Mouse (Mus musculus) gastrocnemius, adult 8-10 months (tissue): ENCODE measurements around the gene Epn3. TPM values are rescaled to one million over a fixed set of nuclear protein-coding genes. Genes with fewer than 3 reads are reported as not detected.
A peak's percentile ranks its signal among the peaks of the same experiment; 100 is the strongest.

Experiments used
- DNase-seq, 2 experiments: peaks; one replicate each; pipeline ENCODE4 v3.0.0; 2022; ENCODE audit warnings: low spot score in 2 of 2
- total RNA-seq, 4 experiments: library from RNA; stranded (reverse); gene quantifications; 2 replicates each; pipeline ENCODE4 v1.2.4; 2022

Gene Epn3
- under 1 TPM in 1 of 4 experiments, not detected in 3; 0.11 TPM for total RNA-seq

DNA sequence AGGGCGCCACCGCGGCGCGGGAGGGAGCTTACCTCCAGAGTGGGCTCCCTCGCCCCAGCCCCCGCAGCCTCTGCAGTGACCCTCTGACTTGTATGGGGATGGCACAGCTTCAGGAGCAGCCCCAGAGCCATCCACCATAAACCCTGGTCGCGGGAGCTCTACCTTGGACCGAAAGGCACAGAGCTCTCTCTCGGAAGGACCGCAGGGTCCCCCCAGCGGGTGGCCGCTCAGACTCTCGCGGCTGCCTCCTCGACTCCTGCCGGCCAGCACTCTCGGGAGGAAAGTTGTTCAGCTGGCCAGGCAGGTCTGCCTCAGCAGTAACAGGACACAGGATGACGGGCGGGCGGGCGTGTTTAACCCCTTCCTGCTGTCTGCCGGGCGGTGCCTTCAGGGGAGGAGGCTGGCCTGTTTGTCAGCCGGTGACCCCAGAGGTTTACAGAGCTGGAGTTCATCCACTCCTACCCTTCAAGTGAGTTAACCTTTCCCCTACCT lies at the start of gene Epn3:
Epn3 (minus strand) TSS at position 314 of the 492 bp plus-strand sequence.
- no peak for DNase-seq

- DNase-seq: peak; percentile 93 to 94
These were observed 49.3 kb upstream of the Epn3 start, which contains the start of gene Rsad1 for GRCm38 (mm10) chr11:94548888-94549690. TSS of gene Rsad1 (minus strand) at chr11:94549255.

DNA sequence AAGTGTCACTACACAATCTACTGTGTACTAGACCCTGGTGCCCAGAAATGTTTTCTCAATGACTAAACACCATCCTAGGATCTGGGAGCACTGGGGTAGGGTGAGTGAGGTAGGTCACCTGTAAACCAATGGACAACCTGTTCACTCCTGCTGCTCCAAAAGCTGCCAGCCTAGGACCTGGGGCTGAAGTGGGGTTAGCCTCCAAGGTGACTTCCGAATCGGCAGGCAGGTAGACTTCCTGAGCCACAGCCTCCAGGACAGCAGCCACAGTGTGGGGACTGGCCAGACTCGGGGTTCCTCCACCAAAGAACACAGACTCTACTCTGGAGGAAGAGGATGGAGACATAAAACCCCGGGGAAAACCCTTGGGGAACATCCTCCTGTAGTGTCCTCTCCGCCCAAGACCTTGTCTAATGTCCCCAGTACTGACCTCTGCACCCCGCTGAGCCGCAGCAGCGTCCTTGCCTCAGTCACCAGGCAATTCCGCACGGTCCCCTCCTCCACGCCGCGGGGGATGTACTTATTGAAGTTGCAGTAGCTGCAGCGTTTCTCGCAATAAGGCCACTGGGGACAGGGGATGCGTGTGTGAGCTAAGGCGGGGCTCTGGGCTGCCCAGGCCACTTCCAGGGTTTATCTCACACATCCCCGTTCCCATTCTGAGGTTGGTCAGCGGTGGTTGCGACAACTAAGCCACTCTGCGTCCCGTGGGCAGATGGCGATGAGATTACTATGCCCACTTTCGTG lies 48.4 kb upstream of the Epn3 start:
- peak in 1 of 2 experiments; percentile 31 for DNase-seq

GRCm38 (mm10) chr11:94547271-94547670 lies 47.5 kb upstream of the Epn3 start:
- no peak for DNase-seq

DNA sequence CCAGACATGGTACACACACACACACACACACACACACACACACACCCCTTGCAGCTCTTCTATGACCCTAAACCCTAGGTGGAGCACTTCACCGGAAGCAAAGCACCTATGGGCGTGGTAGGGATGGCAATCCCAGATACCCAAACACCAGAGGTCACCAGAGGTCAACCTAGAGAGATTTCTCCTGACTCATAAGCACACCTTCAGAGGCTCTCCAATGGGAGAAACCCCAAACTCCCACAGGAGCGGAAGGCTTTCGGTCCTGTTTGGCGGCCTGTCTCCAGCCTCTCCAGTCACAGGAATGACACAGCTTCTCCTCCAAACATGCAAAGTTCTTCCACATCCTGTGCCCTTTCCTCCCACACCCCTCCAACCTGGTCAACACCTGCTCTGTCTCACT lies 46.6 kb upstream of the Epn3 start:
- no peak for DNase-seq

DNA sequence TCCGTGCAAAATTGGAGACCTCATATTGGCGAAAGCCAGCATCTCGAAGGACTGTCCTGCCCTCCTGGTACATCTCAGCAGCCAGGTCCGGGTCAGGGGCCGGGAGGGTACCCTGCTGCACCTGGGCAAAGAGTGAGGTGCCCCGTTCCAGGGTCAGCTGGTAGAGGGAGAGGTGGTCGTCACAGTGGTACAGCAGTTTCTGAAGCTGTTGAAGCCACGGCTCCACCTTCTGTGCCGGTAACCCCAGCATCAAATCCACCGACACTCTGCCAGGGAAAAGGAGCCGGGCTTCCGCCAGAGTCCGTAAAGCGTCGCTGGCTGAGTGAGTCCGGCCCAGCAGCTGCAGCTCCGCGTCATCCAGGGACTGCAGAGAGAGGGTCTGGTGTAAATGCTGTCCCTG lies 44.6 kb upstream of the Epn3 start:
- no peak for DNase-seq

- peak; percentile 92 to 95 for DNase-seq
These were observed 44.2 kb upstream of the Epn3 start for GRCm38 (mm10) chr11:94543932-94544331.

GRCm38 (mm10) chr11:94543344-94543743 lies 43.6 kb upstream of the Epn3 start:
- DNase-seq: no peak

DNA sequence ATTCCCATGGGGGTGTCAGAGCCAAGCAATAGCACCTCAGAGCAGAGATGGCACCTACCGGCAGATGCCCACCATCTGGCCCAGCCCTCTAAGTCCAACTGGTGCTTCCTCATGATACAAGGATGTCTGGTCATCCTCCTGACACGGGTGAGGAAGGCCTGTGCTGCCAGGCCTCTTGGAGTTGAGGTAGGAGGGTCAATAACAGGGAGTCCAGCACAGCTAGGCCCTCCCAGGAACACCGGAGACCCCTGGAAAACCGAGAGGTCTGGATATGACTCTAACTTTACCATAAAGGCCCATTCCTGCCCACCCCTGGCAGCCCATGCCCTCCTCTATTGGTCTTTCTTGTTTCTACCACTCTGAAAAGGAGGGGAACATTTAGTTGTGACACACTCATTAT lies 42.6 kb upstream of the Epn3 start:
- DNase-seq: no peak

- DNase-seq: no peak
These were observed 40.0 kb upstream of the Epn3 start for GRCm38 (mm10) chr11:94539761-94540160.

DNA sequence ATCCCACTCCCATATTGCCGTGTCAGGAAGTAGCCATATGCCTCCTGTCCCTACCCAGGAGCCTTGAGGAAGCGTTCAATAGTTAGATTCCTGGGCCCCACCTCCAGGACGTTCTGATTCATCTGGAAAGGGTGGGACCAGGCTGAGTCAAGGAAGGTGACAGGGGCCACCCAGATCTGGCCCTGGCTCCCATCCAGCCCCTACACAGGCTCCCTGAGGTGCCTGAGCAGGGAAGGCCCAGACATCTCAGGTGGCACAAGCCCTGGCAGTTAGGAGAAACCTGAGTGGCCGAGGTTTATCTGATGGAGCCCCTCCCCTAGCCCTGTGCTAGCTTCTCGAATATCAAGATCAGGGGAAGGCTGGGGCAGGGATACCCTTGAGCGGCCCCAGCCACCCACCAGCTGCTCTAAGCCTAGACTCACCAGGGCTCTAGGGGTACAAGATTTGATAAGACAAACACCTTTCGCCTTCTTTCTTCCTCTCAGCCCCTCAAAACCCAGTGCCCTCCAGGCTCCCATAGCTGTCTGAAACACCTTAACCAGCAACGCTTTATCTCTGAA lies 39.0 kb upstream of the Epn3 start:
- DNase-seq: no peak

DNA sequence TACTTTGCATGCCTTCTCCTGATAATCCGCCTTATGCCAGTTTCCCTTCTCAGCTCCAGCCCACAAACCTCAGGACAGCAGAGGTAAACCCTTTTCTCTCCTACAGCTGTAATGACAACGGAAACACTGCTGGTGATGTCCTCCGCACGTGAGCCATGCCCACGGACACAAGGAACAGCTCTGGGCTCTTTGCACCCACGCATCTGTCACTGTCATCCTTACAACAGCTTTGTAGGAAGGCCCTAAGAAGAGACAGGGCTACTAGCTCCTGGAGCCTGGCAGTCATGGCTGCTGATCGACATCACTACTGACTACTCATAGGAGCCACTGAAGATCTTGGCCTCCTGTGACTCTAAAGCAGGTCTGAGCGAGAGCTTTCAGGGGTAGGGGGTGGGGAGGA lies 33.4 kb upstream of the Epn3 start:
- no peak for DNase-seq

DNA sequence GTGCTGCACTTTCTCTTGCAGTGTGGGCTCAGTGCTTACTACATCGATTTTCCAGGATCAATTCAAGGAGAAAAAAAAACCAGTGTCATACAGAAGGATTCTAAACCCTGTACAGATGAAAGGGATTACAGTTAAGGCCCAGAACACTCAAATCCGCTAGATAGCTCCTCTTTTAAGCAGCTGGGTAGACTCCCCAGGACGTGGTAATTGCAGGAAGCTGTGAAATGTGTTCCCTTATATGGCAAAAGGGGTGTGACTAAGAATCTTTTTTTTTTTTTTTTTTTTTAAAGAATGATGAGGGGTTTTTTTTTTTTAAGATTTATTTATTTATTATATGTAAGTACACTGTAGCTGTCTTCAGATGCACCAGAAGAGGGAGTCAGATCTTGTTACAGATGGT lies 29.1 kb upstream of the Epn3 start:
- no peak for DNase-seq

- DNase-seq: no peak
These were observed 26.6 kb upstream of the Epn3 start for GRCm38 (mm10) chr11:94526171-94526879.

DNA sequence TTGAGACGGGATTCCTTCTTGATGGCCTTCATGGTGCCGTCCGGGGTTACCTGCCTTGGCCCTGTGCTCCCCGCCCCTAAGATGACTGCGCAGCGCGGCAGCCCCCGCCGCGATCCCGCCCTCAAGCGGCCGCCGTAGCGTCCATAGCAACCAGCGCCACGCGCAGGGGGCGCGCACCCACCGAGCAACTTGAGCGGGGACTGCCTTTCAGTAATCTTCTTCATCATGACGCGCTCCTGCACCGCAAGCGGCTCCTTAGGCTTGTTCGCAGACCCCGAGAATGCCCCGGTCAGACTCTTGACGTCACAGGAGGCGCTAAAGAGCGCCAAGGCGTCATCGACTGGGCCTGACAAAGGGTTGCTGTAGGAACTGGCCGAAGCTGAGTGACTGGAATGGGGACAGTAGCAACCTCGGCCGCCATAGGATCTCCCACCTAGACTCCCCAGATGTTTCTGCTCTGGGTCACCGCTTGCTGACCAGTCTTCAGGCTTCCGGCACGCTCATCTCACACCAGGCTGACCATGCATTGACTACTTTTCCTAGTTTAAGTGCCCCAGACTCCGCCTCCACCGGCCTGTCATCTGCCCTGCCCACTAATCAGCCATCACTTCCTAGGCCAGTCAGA lies 21.6 kb upstream of the Epn3 start, which contains the start of gene Mycbpap:
Mycbpap (minus strand) TSS at position 524 of the 625 bp plus-strand sequence.
- DNase-seq: no peak

- DNase-seq: no peak
These were observed 13.7 kb upstream of the Epn3 start for GRCm38 (mm10) chr11:94513452-94513851.

- no peak for DNase-seq
These were observed 9.2 kb upstream of the Epn3 start for GRCm38 (mm10) chr11:94508976-94509375.

GRCm38 (mm10) chr11:94501482-94501881 lies 1.7 kb upstream of the Epn3 start:
- DNase-seq: no peak

DNA sequence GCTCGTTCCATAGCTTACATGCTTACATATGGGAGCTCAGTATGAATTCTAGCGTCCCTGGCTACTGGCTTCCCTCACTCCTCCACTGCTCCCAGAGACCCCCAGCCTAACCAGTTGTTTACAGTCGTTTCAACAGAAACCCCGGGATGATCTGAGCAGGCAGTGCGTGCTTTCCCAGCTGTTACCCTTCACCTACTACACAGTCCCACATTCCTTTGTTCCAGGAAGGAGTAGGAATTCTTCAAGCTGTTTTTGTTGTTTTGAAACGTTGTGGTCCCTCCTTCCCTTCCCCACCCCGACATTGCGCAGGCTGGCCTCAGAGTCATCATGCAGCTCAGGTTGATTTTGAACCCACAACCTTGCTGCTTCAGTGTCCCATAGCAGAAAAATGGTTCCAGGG lies 588 bp upstream of the Epn3 start:
- DNase-seq: no peak

GRCm38 (mm10) chr11:94499035-94499434 lies 739 bp downstream of the Epn3 start:
- no peak for DNase-seq
